Mouse (Mus musculus) neural tube, embryonic 15.5 days (tissue): ENCODE measurements around the gene Igfbp1. TPM values are rescaled to one million over a fixed set of nuclear protein-coding genes. Genes with fewer than 3 reads are reported as not detected.

ENCODE experiments used
- ATAC-seq: fragments of 200-750 bp; cut with Nextera tagmentation; 2 replicates; pipeline ENCODE4 v1.8.0; 2017; ENCODE audit warnings: mild to moderate bottlenecking, moderate TSS enrichment, moderate library complexity; ENCODE audit not compliant: low FRiP score
- H3K27ac ChIP-seq: fragments of 300-500 bp; sonication (generic); replicated peaks from 2 replicates; pipeline ENCODE4 v1.5.1; 2015; ENCODE audit warnings: mild to moderate bottlenecking, inconsistent platforms
- H3K27me3 ChIP-seq: fragments of 300-500 bp; sonication (generic); replicated peaks from 2 replicates; pipeline ENCODE4 v1.6.1; 2015; ENCODE audit warnings: inconsistent platforms
- H3K36me3 ChIP-seq: fragments of 300-500 bp; sonication (generic); 2 replicates; pipeline ENCODE4 v1.6.1; 2015; ENCODE audit warnings: inconsistent platforms
- H3K4me1 ChIP-seq: fragments of 300-500 bp; sonication (generic); 2 replicates; pipeline ENCODE4 v1.6.1; 2015; ENCODE audit warnings: inconsistent platforms
- H3K4me2 ChIP-seq: fragments of 300-500 bp; sonication (generic); 2 replicates; pipeline ENCODE4 v1.6.1; 2015; ENCODE audit warnings: inconsistent platforms, mild to moderate bottlenecking, moderate library complexity
- H3K4me3 ChIP-seq: fragments of 300-500 bp; sonication (generic); replicated peaks from 2 replicates; pipeline ENCODE4 v1.5.1; 2015; ENCODE audit warnings: mild to moderate bottlenecking, inconsistent platforms
- H3K9ac ChIP-seq: fragments of 300-500 bp; sonication (generic); replicated peaks from 2 replicates; pipeline ENCODE4 v1.6.1; 2015; ENCODE audit warnings: mild to moderate bottlenecking, inconsistent platforms
- H3K9me3 ChIP-seq: fragments of 300-500 bp; sonication (generic); replicated peaks from 2 replicates; pipeline ENCODE4 v1.6.1; 2016; ENCODE audit warnings: inconsistent platforms
- WGBS: fragments of 180-500 bp; shearing (Covaris S2); methylation state at CpG from one replicate; pipeline ENCODE4 v1.1.7; 2015; ENCODE audit warnings: mixed read lengths; 5-methylcytosine and 5-hydroxymethylcytosine counted together
- polyA plus RNA-seq: library from polyadenylated mRNA; unstranded; fragments of >200 nt; fragmentation: Nextera tagmentation; extraction: Ambion mirVana; gene quantifications from 2 replicates; pipeline ENCODE4 v1.2.1, GENCODE M21; 2015

Igfbp1 gene
- polyA plus RNA-seq, 1 experiment from 2014 or later: 0.10 TPM

GRCm38 (mm10) chr11:7234981-7235609, 37.5 kb downstream of the Igfbp1 start:
- H3K4me3 ChIP-seq: no peak overlapping the region
- H3K4me1 ChIP-seq: no peaks in the 10 kb centered on the region
- no peak overlapping the region for H3K9ac ChIP-seq
- H3K4me2 ChIP-seq: no peak overlapping the region
- no peaks in the 10 kb centered on the region for H3K27me3 ChIP-seq
- no peak overlapping the region for H3K27ac ChIP-seq
- no peaks in the 10 kb centered on the region for H3K9me3 ChIP-seq
- no peaks in the 10 kb centered on the region for H3K36me3 ChIP-seq
- WGBS: 57% methylated on average over 3 of the region's 3 CpGs
- no peak for ATAC-seq

- Histone ChIP-seq H3K9me3 (no peaks in the 10 kb centered on the region), H3K4me3 (no peak overlapping the region), H3K27me3 (no peaks in the 10 kb centered on the region), H3K9ac (no peak overlapping the region), H3K4me2 (no peak overlapping the region), H3K27ac (no peak overlapping the region), H3K36me3 (no peaks in the 10 kb centered on the region), H3K4me1 (no peaks in the 10 kb centered on the region)
- no peak for ATAC-seq
- WGBS: 94% methylated on average over 2 of the region's 2 CpGs
Measured at GRCm38 (mm10) chr11:7236751-7237150, 39.2 kb downstream of the Igfbp1 start.

DNA sequence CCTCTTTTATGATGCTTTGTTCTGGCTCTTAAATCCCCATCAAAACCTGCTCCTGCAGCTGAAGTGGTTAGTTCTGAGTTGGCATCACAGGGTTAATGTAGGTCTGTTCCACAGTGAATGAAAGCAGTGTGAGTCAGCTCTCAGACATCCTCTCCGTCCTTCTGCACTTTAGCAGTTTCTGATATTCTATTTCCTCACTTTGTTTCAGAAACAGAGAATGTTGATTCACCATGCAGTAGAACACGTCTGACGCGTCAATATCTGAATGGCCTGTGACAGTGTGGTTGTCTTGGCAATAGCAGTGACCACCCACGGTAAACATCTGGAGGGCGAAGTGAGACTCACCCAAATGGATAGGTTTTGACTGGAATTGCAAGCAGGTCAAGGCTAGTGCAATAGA, 40.1 kb downstream of the Igfbp1 start:
- Histone ChIP-seq H3K27ac (no peak overlapping the region), H3K4me1 (no peaks in the 10 kb centered on the region), H3K9me3 (no peaks in the 10 kb centered on the region), H3K27me3 (no peaks in the 10 kb centered on the region), H3K4me2 (no peak overlapping the region), H3K36me3 (no peaks in the 10 kb centered on the region), H3K9ac (no peak overlapping the region), H3K4me3 (no peak overlapping the region)
- WGBS: 76% methylated on average over 6 of the region's 6 CpGs
- ATAC-seq: no peak

GRCm38 (mm10) chr11:7238546-7238945, 41.0 kb downstream of the Igfbp1 start:
- no peaks in the 10 kb centered on the region for H3K4me1 ChIP-seq
- H3K4me3 ChIP-seq: no peak overlapping the region
- H3K27ac ChIP-seq: no peak overlapping the region
- H3K36me3 ChIP-seq: no peaks in the 10 kb centered on the region
- no peak for ATAC-seq
- 95% methylated on average over 6 of the region's 6 CpGs for WGBS
- H3K27me3 ChIP-seq: no peaks in the 10 kb centered on the region
- H3K4me2 ChIP-seq: no peak overlapping the region
- H3K9me3 ChIP-seq: no peaks in the 10 kb centered on the region
- H3K9ac ChIP-seq: no peak overlapping the region

DNA sequence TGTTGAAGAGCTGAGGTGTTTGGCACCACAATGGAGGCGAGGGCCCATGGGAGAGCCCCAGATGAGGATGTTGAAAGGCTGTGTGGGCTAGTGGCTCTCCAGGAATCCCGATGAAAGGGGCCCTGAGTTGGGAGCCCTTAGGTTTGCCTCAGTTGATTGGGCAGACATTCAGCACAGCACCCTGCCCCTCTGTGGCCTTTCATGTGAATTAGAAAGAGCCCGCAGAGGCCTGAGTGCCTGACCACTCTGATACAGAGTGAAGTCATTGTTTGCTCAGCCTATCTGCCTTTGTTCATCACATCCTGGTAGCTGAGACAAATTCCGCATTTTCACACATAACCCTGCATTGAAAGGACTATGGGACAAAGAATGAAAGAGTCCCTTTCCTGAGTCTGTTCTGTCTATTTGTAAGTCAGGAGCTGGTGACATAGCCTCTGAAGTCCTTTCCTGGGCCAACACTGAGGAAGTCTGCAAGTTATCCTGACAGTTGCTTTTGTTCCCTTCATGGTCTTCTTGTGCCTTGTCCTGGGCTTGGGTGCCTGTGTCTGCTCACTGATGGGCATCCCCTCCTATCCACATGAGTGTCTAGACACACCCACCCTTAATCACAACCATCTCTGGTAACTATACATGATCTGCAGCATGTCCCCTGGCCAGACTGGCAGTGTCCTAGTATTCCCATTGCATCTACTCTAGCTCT, 41.6 kb downstream of the Igfbp1 start:
- no peak overlapping the region for H3K27ac ChIP-seq
- no peaks in the 10 kb centered on the region for H3K9me3 ChIP-seq
- no peak; the same call in 1 of the 2 replicates for ATAC-seq

DNA sequence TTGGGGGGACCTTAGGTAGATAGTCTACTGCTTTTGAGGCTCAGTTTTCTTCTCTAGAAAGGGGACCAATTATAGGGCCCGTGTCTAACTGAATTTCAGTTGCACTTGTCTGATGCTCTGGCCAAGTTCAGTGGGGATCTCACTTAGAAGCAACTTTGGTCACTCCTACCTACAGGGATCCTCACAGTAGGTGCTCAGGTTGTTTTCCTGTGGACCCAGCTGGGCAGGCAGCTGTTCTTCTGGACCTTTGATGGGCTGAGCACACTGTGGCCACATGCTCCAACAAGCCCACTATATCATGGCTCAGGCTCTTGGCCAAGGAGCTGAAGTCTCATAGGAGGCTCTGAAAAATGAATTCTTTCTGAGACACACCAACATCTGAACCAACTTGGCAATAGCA, 47.2 kb downstream of the Igfbp1 start:
- Histone ChIP-seq H3K27me3 (no peaks in the 10 kb centered on the region), H3K9ac (no peak overlapping the region), H3K36me3 (no peaks in the 10 kb centered on the region), H3K27ac (no peak overlapping the region), H3K9me3 (no peaks in the 10 kb centered on the region), H3K4me3 (no peak overlapping the region), H3K4me2 (no peak overlapping the region), H3K4me1 (no peaks in the 10 kb centered on the region)
- WGBS: 74% methylated on average over 1 of the region's 1 CpGs
- ATAC-seq: no peak

More for the DNA sequence above, 41.6 kb downstream of the Igfbp1 start:
- Histone ChIP-seq H3K4me2 (no peak overlapping the region), H3K9ac (no peak overlapping the region), H3K4me1 (no peaks in the 10 kb centered on the region), H3K36me3 (no peaks in the 10 kb centered on the region), H3K27me3 (no peaks in the 10 kb centered on the region), H3K4me3 (no peak overlapping the region)
- 74% methylated on average over 4 of the region's 4 CpGs for WGBS

- Histone ChIP-seq H3K9me3 (no peaks in the 10 kb centered on the region), H3K4me1 (no peaks in the 10 kb centered on the region), H3K27me3 (no peaks in the 10 kb centered on the region), H3K27ac (no peak overlapping the region), H3K36me3 (no peaks in the 10 kb centered on the region), H3K9ac (no peak overlapping the region), H3K4me2 (no peak overlapping the region), H3K4me3 (no peak overlapping the region)
- ATAC-seq: no peak
- 89% methylated on average over 2 of the region's 2 CpGs for WGBS
Measured at GRCm38 (mm10) chr11:7250415-7250814, 52.8 kb downstream of the Igfbp1 start.

DNA sequence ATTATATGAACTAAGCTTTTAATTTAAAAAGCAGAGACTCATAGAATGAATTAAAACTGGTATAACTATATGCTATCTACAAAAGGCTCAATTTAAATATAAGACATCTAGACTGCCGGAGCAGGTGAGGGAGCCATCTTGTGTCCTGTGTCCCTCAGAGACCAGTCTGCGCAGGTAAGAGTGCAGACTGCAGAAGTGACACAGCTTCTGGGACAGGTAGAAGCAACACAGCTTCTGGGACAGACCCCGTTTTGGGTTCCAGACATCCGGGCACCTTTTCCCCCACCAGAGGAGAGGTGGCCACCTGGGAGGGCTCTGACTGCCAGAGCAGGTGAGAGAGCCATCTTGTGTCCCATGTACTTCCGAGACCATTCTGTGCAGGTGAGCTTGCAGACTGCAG, 53.3 kb downstream of the Igfbp1 start:
- ATAC-seq: no peak
- H3K4me2 ChIP-seq: no peak overlapping the region
- H3K36me3 ChIP-seq: no peaks in the 10 kb centered on the region
- no peaks in the 10 kb centered on the region for H3K9me3 ChIP-seq
- no peak overlapping the region for H3K27ac ChIP-seq
- WGBS: 95% methylated on average over 5 of the region's 5 CpGs
- H3K4me3 ChIP-seq: no peak overlapping the region
- no peaks in the 10 kb centered on the region for H3K4me1 ChIP-seq
- no peak overlapping the region for H3K9ac ChIP-seq
- no peaks in the 10 kb centered on the region for H3K27me3 ChIP-seq

Other genes with a start within 250 kb of the Igfbp1 start
- 11.5 and 13.3 TPM in 2 replicates for gene Adcy1, start 134.3 kb upstream of the Igfbp1 start, polyA plus RNA-seq
- not detected in 2 replicates for gene Gm11985, start 9.2 kb upstream of the Igfbp1 start, polyA plus RNA-seq
- 25.3 and 31.5 TPM in 2 replicates for gene Igfbp3, start 16.1 kb downstream of the Igfbp1 start, polyA plus RNA-seq